Mouse (Mus musculus): Measurements from ENCODE around the gene Samd15.

- no peak for TF ChIP-seq POLR2A (IDR thresholded peaks at IDR 0.05; ENCODE audit: borderline replicate concordance, low read depth, low read length)
- TF ChIP-seq CTCF (IDR thresholded peaks at IDR 0.05; ENCODE audit: low read depth, low read length) = no peak
These were observed 39.2 kb upstream of the Samd15 start for GRCm38 (mm10) chr12:87160310-87160709.
